Mouse (Mus musculus) heart, embryonic 12.5 days (tissue): Measurements from ENCODE around the gene 1700021F07Rik. TPM values are rescaled to one million over a fixed set of nuclear protein-coding genes. Genes with fewer than 3 reads are reported as not detected.
A peak's percentile ranks its signal among the peaks of the same experiment; 100 is the strongest.

Experiments used
- ATAC-seq: fragments of 200-750 bp; cut with Nextera tagmentation; 2 replicates; pipeline ENCODE4 v1.8.0; 2017; ENCODE audit warnings: moderate TSS enrichment, moderate library complexity; ENCODE audit not compliant: insufficient number of reproducible peaks, low FRiP score
- H3K27ac ChIP-seq: fragments of 300-500 bp; sonication (generic); 2 replicates; pipeline ENCODE4 v1.5.1; 2016; ENCODE audit warnings: mild to moderate bottlenecking, moderate library complexity; ENCODE audit not compliant: poor library complexity, severe bottlenecking
- H3K27me3 ChIP-seq: fragments of 300-500 bp; sonication (generic); replicated peaks from 2 replicates; pipeline ENCODE4 v1.6.1; 2016; ENCODE audit warnings: mild to moderate bottlenecking, moderate library complexity
- H3K36me3 ChIP-seq: fragments of 300-500 bp; sonication (generic); 2 replicates; pipeline ENCODE4 v1.6.1; 2016; ENCODE audit warnings: mild to moderate bottlenecking, moderate library complexity
- H3K4me1 ChIP-seq: fragments of 300-500 bp; sonication (generic); replicated peaks from 2 replicates; pipeline ENCODE4 v1.6.1; 2016; ENCODE audit warnings: mild to moderate bottlenecking
- H3K4me2 ChIP-seq: fragments of 300-500 bp; sonication (generic); 2 replicates; pipeline ENCODE4 v1.6.1; 2016; ENCODE audit warnings: mild to moderate bottlenecking, moderate library complexity
- H3K4me3 ChIP-seq: fragments of 300-500 bp; sonication (generic); 2 replicates; pipeline ENCODE4 v1.5.1; 2016; ENCODE audit warnings: mild to moderate bottlenecking
- H3K9ac ChIP-seq: fragments of 300-500 bp; sonication (generic); 2 replicates; pipeline ENCODE4 v1.6.1; 2016; ENCODE audit warnings: mild to moderate bottlenecking, moderate library complexity
- H3K9me3 ChIP-seq: fragments of 300-500 bp; sonication (generic); replicated peaks from 2 replicates; pipeline ENCODE4 v1.6.1; 2016; ENCODE audit warnings: mild to moderate bottlenecking, moderate library complexity
- WGBS: fragments of 180-500 bp; shearing (Covaris S2); methylation state at CpG from one replicate; pipeline ENCODE4 v1.1.7; 2016; 5-methylcytosine and 5-hydroxymethylcytosine counted together
- polyA plus RNA-seq: library from polyadenylated mRNA; unstranded; fragments of >200 nt; fragmentation: Nextera tagmentation; extraction: Ambion mirVana; gene quantifications from 2 replicates; pipeline ENCODE4 v1.2.1, GENCODE M21; 2016

Gene 1700021F07Rik
- not detected in 2 replicates for polyA plus RNA-seq

DNA sequence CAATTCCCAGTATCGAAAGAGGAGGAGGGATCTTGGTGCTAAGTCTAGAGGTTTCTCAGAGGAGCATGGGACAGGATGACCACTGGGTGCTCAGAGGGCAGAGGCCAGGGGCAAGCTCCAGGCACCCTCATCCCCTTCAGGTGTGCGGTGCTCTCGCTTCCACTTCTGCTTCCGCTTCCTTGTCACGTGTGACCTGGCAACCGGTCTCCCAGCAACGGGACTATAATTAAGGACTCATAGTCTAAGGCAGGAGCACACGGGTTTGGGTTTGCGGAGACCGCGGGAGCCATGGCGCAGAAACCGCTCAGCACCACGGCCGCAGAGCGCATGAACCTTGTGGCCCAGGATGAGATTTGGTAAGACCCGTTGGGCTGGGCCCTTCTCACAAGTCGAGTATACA, at the start of gene 1700021F07Rik:
1700021F07Rik (plus strand) TSS at position 211 of the 400 bp plus-strand sequence.
- Histone ChIP-seq H3K27me3 (peaks cover 6% of the 10 kb centered on the region; the same call in 1 of the 2 replicates), H3K9ac (no peak within 1 kb of the TSS), H3K4me1 (no peaks in the 10 kb centered on the region), H3K4me3 (no peak within 1 kb of the TSS), H3K4me2 (no peak within 1 kb of the TSS), H3K9me3 (no peaks in the 10 kb centered on the region), H3K27ac (no peak within 1 kb of the TSS), H3K36me3 (no peaks in the 10 kb centered on the region)
- 87% methylated on average over 18 of the region's 18 CpGs for WGBS
- no peak for ATAC-seq

DNA sequence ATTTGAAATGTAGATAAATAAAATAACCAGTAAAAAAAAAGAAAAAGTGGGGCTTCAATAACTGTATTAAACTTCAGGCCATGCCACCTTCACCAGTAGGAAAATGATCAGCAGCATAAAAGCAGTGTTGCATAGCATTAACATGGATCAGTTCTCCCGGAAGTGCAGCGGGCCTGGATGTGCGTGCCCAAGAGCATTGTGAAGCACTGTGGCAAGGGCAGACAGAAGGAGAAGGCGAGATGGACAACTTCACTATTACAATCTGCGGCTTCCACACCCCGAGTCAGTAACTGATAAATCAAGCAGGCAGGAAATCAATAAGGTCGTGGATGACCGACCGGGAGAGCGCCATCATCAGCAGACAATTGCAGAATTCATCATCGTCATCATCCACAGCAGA, 49.2 kb upstream of the 1700021F07Rik start:
- H3K27ac ChIP-seq = no peak overlapping the region
- ATAC-seq = no peak
- H3K4me3 ChIP-seq = no peak overlapping the region
- H3K27me3 ChIP-seq = no peaks in the 10 kb centered on the region
- no peaks in the 10 kb centered on the region for H3K36me3 ChIP-seq
- H3K4me2 ChIP-seq = no peak overlapping the region
- H3K4me1 ChIP-seq = no peaks in the 10 kb centered on the region
- 58% methylated on average over 11 of the region's 11 CpGs for WGBS
- H3K9ac ChIP-seq = no peak overlapping the region
- no peaks in the 10 kb centered on the region for H3K9me3 ChIP-seq

DNA sequence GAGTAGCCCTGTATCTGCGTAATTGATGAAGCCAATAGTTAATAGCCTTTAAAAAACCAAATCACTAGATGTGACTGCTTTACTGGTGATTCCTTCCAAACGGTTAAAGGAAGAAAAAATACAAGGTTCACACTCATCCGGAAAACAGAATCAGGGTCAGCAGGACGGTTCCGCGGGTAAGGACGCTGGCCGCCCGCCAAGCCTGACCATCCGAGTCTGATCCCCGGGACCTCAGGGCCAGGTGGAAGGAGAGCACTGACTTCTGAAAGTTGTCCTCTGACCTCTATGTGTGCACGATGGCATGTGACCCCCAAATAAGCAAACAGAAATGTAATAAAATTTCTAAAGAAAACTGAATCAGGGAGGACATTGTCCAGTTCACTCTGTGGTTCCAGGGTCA, 43.3 kb upstream of the 1700021F07Rik start:
- no peaks in the 10 kb centered on the region for H3K9me3 ChIP-seq
- no peaks in the 10 kb centered on the region for H3K4me1 ChIP-seq
- no peak overlapping the region for H3K9ac ChIP-seq
- H3K27me3 ChIP-seq = no peaks in the 10 kb centered on the region
- no peak overlapping the region for H3K4me2 ChIP-seq
- no peak overlapping the region for H3K4me3 ChIP-seq
- H3K27ac ChIP-seq = no peak overlapping the region
- H3K36me3 ChIP-seq = no peaks in the 10 kb centered on the region
- ATAC-seq = no peak
- 85% methylated on average over 12 of the region's 12 CpGs for WGBS

DNA sequence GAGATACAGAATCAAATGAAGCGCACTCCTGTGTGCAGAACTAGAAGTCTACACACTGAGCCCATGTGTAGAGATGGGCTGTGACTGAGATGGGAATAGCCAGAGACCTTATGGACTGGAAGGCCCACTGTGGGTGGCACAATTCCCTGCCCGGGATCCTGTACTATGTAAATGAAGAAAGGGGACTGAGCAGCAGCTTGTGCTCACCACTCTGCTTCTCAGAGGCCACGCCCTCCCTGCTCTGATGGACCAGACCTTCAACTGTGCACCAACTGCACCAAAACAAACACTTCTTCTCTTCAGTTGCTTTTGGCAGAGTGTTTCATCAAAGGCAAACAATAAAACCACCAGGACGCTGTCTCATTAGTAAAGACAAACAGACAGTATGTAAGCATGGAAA, 37.9 kb upstream of the 1700021F07Rik start:
- WGBS = 83% methylated on average over 4 of the region's 4 CpGs
- Histone ChIP-seq H3K36me3 (no peaks in the 10 kb centered on the region), H3K9me3 (no peaks in the 10 kb centered on the region), H3K4me2 (no peak overlapping the region), H3K27ac (no peak overlapping the region), H3K27me3 (no peaks in the 10 kb centered on the region), H3K9ac (no peak overlapping the region), H3K4me1 (no peaks in the 10 kb centered on the region), H3K4me3 (no peak overlapping the region)
- ATAC-seq = no peak

DNA sequence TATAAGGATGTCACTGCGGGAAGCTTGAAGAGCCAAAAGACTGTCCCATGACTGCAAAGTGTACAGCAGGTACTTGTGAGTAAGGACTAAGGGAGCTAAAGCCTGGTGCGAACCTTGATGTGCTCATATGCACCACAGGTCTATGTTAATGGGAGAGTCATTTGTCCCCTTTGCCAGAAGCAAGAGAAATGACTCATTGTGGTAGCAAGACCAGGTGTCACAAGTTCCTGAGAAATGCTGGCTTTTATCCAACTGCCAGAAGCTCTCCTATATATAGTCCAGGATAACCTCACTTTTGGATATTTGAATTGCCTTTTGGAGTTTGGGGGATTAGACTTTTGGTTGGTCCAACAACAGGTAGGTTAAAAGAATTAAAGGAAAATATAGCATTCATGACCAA, 22.8 kb upstream of the 1700021F07Rik start:
- H3K9ac ChIP-seq = no peak overlapping the region
- H3K27me3 ChIP-seq = no peaks in the 10 kb centered on the region; the same call in 1 of the 2 replicates
- 86% methylated on average over 2 of the region's 2 CpGs for WGBS
- H3K4me2 ChIP-seq = no peak overlapping the region
- peaks cover 9% of the 10 kb centered on the region for H3K9me3 ChIP-seq
- H3K4me1 ChIP-seq = no peaks in the 10 kb centered on the region
- ATAC-seq = no peak
- no peaks in the 10 kb centered on the region for H3K36me3 ChIP-seq
- no peak overlapping the region for H3K4me3 ChIP-seq
- H3K27ac ChIP-seq = no peak overlapping the region

DNA sequence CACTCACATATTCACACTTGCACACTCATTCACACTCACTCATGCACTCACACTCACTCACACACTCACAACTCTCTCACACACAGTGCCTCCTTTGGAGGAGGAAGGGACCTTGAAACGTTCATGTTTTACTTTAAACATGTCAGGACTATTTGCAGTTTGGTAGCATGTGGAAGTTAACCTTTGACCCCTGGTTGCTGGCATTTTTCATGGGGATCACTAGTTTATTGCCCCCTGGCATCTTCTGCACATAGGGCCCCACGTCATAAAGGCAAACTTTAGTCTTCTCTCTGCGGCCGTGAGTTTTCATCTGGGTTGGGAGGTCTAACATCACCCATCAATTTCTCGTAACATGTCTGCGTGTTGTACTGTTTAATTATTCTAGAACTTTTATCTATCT, 8.4 kb upstream of the 1700021F07Rik start:
- no peak for ATAC-seq
- Histone ChIP-seq H3K27me3 (no peaks in the 10 kb centered on the region), H3K36me3 (no peaks in the 10 kb centered on the region), H3K27ac (no peak overlapping the region), H3K4me2 (no peak overlapping the region), H3K9me3 (peaks cover 18% of the 10 kb centered on the region), H3K9ac (no peak overlapping the region), H3K4me1 (peaks cover 13% of the 10 kb centered on the region), H3K4me3 (no peak overlapping the region)
- 86% methylated on average over 6 of the region's 6 CpGs for WGBS

DNA sequence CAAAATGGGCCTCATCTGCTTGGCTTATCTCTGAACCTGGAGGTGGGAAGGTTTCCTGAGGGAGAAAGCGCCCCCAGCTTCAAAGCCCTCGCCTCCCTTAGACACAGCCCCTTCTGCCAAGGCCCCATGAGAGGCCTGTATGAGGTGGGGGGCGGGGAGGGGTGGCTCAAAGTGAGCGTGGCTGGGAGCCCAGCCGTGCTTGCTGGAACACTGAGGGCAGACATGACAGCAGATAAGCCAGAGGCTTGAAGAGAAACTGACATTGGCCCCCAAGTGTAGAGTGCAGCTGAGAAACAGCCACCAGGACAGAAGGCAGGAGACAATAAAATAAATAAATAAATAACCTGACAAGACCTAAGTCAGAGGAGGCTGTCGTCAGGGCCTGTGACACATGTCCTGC, 7.2 kb upstream of the 1700021F07Rik start:
- H3K36me3 ChIP-seq = no peaks in the 10 kb centered on the region
- H3K4me3 ChIP-seq = no peak overlapping the region
- H3K9me3 ChIP-seq = peaks cover 13% of the 10 kb centered on the region
- no peaks in the 10 kb centered on the region for H3K27me3 ChIP-seq
- peak; percentile 66; the same call in 1 of the 2 replicates for ATAC-seq
- no peak overlapping the region for H3K9ac ChIP-seq
- H3K4me2 ChIP-seq = no peak overlapping the region
- 0 out of 2 replicates have a peak overlapping the region, but pooled peaks have one; percentile 28 for H3K27ac ChIP-seq
- peaks cover 13% of the 10 kb centered on the region for H3K4me1 ChIP-seq
- 23% methylated on average over 6 of the region's 6 CpGs for WGBS

DNA sequence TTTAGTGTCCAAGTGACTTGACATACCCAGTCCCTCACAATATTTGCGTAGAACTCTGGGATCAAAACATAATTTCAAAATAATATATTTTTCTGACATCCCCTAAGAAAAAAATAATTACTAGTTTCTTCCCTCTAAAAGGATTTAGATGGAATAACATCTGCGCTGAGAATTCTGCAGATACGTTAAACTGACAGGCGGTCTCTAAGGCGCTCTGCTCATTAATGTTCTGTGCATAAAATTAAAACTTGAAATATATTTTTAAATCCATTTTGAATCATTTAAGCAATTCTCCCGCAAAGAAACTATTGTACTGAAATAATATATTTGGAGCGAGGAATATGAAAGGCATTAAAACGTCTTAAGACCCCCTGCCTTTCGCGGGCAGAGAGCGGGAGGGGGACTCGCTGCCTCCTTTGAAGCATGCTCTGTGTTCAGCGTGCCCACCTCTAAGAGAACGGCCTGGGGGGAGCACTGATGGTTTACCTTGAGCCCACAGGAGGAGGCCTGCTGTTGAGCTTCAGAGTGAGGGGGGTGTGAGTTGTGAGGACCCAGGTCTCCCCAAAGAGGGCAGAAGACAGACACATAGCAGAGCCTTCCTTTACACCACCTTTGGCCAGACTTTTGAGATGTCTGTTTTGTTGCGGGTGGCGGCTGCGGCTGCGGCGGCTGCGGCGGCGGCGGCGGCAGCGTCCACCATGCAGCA, 6.1 kb upstream of the 1700021F07Rik start:
- Histone ChIP-seq H3K9ac (no peak overlapping the region), H3K4me3 (no peak overlapping the region), H3K4me1 (peaks cover 13% of the 10 kb centered on the region), H3K4me2 (no peak overlapping the region), H3K36me3 (no peaks in the 10 kb centered on the region), H3K27ac (no peak overlapping the region), H3K27me3 (no peaks in the 10 kb centered on the region), H3K9me3 (0 out of 2 replicates have a peak, but pooled peaks cover 4% of the 10 kb centered on the region)
- no peak for ATAC-seq
- WGBS = 77% methylated on average over 25 of the region's 25 CpGs

DNA sequence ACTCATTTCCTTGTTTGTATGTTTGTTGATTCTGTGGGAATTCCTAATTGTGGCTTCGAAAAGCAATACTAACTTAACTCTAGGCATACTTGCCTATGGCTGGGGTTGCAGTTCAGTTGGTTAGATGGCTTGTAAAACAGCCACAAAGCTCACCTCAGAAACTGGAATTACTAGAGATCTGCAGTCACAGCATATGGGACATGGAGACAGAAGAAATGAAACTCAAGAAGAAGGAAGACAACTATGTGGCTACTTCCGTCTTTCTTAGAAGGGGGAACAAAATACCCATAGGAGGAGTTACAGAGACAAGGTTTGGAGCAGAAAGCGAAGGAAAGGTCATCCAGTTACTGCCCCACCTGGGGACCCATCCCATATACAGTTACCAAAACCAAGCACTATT, 6.1 kb downstream of the 1700021F07Rik start:
- WGBS = 75% methylated on average over 3 of the region's 3 CpGs
- Histone ChIP-seq H3K27me3 (peaks cover 22% of the 10 kb centered on the region; the same call in 1 of the 2 replicates), H3K36me3 (no peaks in the 10 kb centered on the region), H3K9ac (no peak overlapping the region), H3K4me2 (no peak overlapping the region), H3K27ac (no peak overlapping the region), H3K4me3 (no peak overlapping the region), H3K9me3 (no peaks in the 10 kb centered on the region), H3K4me1 (no peaks in the 10 kb centered on the region)
- no peak for ATAC-seq

DNA sequence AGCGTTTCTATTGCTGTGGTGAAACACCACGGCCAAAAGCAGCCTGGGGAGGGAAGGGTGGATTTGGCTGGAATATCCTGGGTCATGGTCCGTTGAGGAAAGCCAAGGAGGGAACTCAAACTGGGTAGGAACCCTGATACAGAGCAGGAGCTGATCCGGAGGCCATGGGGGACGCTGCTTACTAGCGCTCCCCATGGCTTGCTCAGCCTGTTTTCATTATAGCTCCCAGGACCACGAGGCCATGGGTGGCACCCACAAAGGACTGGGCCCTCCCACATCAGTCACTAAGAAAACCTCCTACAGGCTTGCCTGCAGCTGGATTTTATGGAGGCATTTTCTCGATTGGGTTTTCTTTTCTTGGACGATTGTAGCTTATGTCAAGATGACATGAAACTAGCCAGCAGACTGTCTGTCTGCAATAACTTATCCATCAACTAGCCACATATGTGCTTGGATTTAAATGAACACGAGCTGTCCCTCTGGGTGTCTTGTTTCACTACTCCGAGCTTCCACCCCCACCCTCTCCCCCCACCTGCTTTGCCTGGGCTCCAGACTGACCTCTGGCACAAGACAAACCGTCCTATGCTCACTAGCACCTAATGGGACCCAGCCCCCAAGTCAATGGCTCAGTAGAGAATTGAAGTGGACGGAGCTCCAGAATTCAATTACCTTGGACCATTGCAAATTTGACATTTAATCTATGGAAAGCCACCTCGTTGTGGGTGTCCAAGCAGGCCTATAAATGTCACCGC, 10.5 kb downstream of the 1700021F07Rik start:
- WGBS = 65% methylated on average over 15 of the region's 15 CpGs
- no peak overlapping the region for H3K27ac ChIP-seq
- no peak overlapping the region for H3K4me2 ChIP-seq
- H3K9ac ChIP-seq = no peak overlapping the region
- peaks cover 16% of the 10 kb centered on the region; the same call in 1 of the 2 replicates for H3K27me3 ChIP-seq
- H3K4me3 ChIP-seq = no peak overlapping the region
- no peak for ATAC-seq
- no peaks in the 10 kb centered on the region for H3K9me3 ChIP-seq
- H3K4me1 ChIP-seq = no peaks in the 10 kb centered on the region
- no peaks in the 10 kb centered on the region for H3K36me3 ChIP-seq

DNA sequence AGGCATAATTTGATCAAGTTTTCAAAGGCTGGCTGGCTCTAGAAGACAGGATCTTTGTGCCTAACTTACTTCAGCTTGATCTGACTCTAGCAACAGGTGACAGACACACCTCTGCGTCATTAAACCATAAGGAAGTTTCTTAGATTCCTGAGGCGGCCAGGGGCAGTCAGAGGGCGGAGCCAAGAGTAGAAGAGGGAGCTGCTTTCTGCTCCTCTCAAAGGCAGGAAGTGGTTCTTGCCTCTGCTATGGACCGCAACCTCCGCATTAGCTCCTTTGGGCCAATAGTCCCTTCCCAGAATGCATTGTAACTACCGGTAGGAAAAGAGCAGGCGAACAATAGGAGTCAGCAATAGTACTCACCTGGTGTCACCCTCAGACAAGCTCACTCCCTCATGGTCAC, 12.2 kb downstream of the 1700021F07Rik start:
- no peak for ATAC-seq
- H3K27me3 ChIP-seq = peaks cover 15% of the 10 kb centered on the region; the same call in 1 of the 2 replicates
- H3K36me3 ChIP-seq = no peaks in the 10 kb centered on the region
- H3K4me1 ChIP-seq = peaks cover 3% of the 10 kb centered on the region
- 69% methylated on average over 7 of the region's 7 CpGs for WGBS
- no peak overlapping the region for H3K9ac ChIP-seq
- H3K4me2 ChIP-seq = no peak overlapping the region
- H3K9me3 ChIP-seq = no peaks in the 10 kb centered on the region
- no peak overlapping the region for H3K27ac ChIP-seq
- no peak overlapping the region for H3K4me3 ChIP-seq
